Mouse (Mus musculus) kidney, embryonic 14.5 days (tissue): ENCODE data around the gene Ube2d3. TPM values are rescaled to one million over a fixed set of nuclear protein-coding genes. Genes with fewer than 3 reads are reported as not detected.
"Not testable (repeated sequence)": the region's sequence is repeated elsewhere in the genome, so short reads cannot be mapped to it uniquely, and the experiment has no call there.

ENCODE experiments used
- ATAC-seq: fragments of 200-750 bp; cut with Nextera tagmentation; 2 replicates; pipeline ENCODE4 v1.8.0; 2017; ENCODE audit warnings: moderate number of reproducible peaks, mild to moderate bottlenecking, moderate TSS enrichment, moderate library complexity; ENCODE audit not compliant: low FRiP score, low TSS enrichment
- H3K27ac ChIP-seq: fragments of 300-500 bp; sonication (generic); 2 replicates; pipeline ENCODE4 v1.5.1; 2014; ENCODE audit warnings: low read depth, mild to moderate bottlenecking, low read length, moderate library complexity, mixed read lengths
- H3K27me3 ChIP-seq: fragments of 300-500 bp; sonication (generic); 2 replicates; pipeline ENCODE4 v1.6.1; 2014; ENCODE audit warnings: mild to moderate bottlenecking, low read length; ENCODE audit not compliant: control insufficient read depth, insufficient read depth
- H3K36me3 ChIP-seq: fragments of 300-500 bp; sonication (generic); 2 replicates; pipeline ENCODE4 v1.6.1; 2014; ENCODE audit warnings: low read length, mixed read lengths; ENCODE audit not compliant: control insufficient read depth, insufficient read depth
- H3K4me1 ChIP-seq: fragments of 300-500 bp; sonication (generic); 2 replicates; pipeline ENCODE4 v1.6.1; 2014; ENCODE audit warnings: low read length, mixed read lengths; ENCODE audit not compliant: control insufficient read depth, insufficient read depth
- H3K4me2 ChIP-seq: fragments of 300-500 bp; sonication (generic); replicated peaks from 2 replicates; pipeline ENCODE4 v1.6.1; 2014; ENCODE audit warnings: low read depth, mild to moderate bottlenecking, low read length
- H3K4me3 ChIP-seq: fragments of 300-500 bp; sonication (generic); 2 replicates; pipeline ENCODE4 v1.5.1; 2014; ENCODE audit warnings: mild to moderate bottlenecking, low read length
- H3K9ac ChIP-seq: fragments of 300-500 bp; sonication (generic); 2 replicates; pipeline ENCODE4 v1.6.1; 2014; ENCODE audit warnings: low read depth, mild to moderate bottlenecking, low read length, moderate library complexity
- H3K9me3 ChIP-seq: fragments of 300-500 bp; sonication (generic); 2 replicates; pipeline ENCODE4 v1.6.1; 2016; ENCODE audit warnings: low read length; ENCODE audit not compliant: control insufficient read depth
- WGBS: fragments of 180-500 bp; shearing (Covaris S2); extraction: QIAGEN DNeasy Blood & Tissue Kit; methylation state at CpG from one replicate; pipeline ENCODE4 v1.1.7; 2014; 5-methylcytosine and 5-hydroxymethylcytosine counted together
- polyA plus RNA-seq: library from polyadenylated mRNA; unstranded; fragments of >200 nt; fragmentation: Nextera tagmentation; extraction: Ambion mirVana; gene quantifications from 2 replicates; pipeline ENCODE4 v1.2.1, GENCODE M21; 2014

Ube2d3 gene
- polyA plus RNA-seq, 1 experiment from 2014 or later, result 612 TPM

GRCm38 (mm10) chr3:135444930-135445329, 7.0 kb downstream of the Ube2d3 start:
- ATAC-seq, result no peak
- Histone ChIP-seq H3K4me1 (peaks cover 6% of the 10 kb centered on the region), H3K4me2 (no peak overlapping the region), H3K27me3 (no peaks in the 10 kb centered on the region), H3K9me3 (no peaks in the 10 kb centered on the region), H3K9ac (no peak overlapping the region), H3K4me3 (no peak overlapping the region), H3K27ac (no peak overlapping the region), H3K36me3 (peaks cover 44% of the 10 kb centered on the region)

DNA sequence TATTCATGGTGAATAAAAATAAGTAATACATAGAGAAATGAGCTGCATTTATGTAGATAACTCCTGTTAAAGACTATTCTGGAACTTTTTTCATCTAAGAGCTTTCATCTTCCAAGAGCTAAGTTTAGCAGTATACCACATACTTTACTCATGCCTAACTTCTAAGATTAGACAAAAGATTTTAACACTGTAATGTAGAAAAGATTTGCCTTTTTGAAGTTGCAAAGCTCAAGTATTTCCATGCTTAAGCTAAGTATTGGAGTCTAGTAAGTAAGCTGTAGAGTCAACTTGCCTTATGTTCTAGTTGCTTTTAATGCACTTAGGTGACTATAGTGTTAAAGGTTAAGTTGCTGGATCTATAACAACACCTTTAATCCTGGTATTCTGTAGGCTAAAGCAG, 21.0 kb downstream of the Ube2d3 start:
- Histone ChIP-seq H3K9me3 (no peaks in the 10 kb centered on the region), H3K9ac (no peak overlapping the region), H3K27ac (no peak overlapping the region), H3K36me3 (peaks cover 79% of the 10 kb centered on the region), H3K4me3 (no peak overlapping the region), H3K4me2 (no peak overlapping the region), H3K4me1 (no peaks in the 10 kb centered on the region), H3K27me3 (no peaks in the 10 kb centered on the region)
- no peak for ATAC-seq

DNA sequence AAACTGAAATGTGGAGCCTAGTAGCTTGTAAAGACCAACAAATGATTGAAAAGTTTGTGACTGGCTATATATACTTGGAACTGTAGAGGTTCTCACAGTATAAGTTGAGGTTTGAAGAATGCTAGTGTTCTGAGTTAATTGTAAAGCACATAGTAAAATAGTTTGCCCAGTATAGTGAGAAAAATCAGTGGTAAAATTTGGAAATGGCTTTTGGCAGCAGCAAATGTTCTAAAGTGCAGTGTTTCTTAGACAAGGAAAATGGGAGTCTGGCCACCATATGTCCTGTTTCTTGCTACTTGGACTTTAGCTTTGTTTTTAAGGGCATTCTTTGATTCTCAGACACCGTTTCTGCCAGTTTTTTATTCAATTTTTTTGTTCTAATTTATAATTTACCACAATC, 30.5 kb downstream of the Ube2d3 start:
- 90% methylated on average over 1 of the region's 1 CpGs for WGBS
- no peak overlapping the region for H3K4me3 ChIP-seq
- no peaks in the 10 kb centered on the region for H3K9me3 ChIP-seq
- H3K9ac ChIP-seq, result no peak overlapping the region
- no peak overlapping the region for H3K27ac ChIP-seq
- no peak overlapping the region for H3K4me2 ChIP-seq
- no peak for ATAC-seq
- H3K4me1 ChIP-seq, result no peaks in the 10 kb centered on the region
- H3K36me3 ChIP-seq, result peaks cover 27% of the 10 kb centered on the region; the same call in 1 of the 2 replicates
- no peaks in the 10 kb centered on the region for H3K27me3 ChIP-seq

DNA sequence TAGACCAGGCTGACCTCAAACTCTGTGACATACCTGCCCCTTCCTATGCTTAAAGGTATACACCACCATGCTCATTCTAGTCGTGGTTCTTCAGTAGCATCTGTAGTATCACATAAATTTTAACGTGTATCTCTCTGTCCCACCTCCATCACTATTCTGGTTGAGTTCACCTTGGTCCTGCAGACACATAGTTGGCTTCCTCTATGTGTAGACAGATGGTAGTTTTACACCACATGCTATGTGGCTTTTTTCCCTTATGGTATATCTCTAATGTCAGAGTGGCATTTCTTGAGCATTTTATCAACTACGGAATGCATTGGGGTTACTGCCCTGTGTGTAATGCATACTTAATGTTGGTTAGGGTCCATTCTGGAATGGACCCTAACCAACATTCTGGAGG, 31.2 kb downstream of the Ube2d3 start:
- no peak overlapping the region for H3K4me3 ChIP-seq
- H3K9me3 ChIP-seq, result no peaks in the 10 kb centered on the region
- H3K36me3 ChIP-seq, result peaks cover 22% of the 10 kb centered on the region; the same call in 1 of the 2 replicates
- 56% methylated on average over 3 of the region's 3 CpGs for WGBS
- no peak overlapping the region for H3K4me2 ChIP-seq
- no peaks in the 10 kb centered on the region for H3K27me3 ChIP-seq
- no peak overlapping the region for H3K9ac ChIP-seq
- 0 out of 2 replicates have a peak, but pooled peaks have one; percentile 22 for ATAC-seq
- H3K4me1 ChIP-seq, result no peaks in the 10 kb centered on the region
- no peak overlapping the region for H3K27ac ChIP-seq

- ATAC-seq, result peak; percentile 70; the same call in 1 of the 2 replicates
- no peaks in the 10 kb centered on the region for H3K27me3 ChIP-seq
- H3K9me3 ChIP-seq, result no peaks in the 10 kb centered on the region
- H3K36me3 ChIP-seq, result peaks cover 14% of the 10 kb centered on the region; the same call in 1 of the 2 replicates
- no peaks in the 10 kb centered on the region for H3K4me1 ChIP-seq
- H3K9ac ChIP-seq, result no peak overlapping the region
- H3K4me3 ChIP-seq, result no peak overlapping the region
- H3K4me2 ChIP-seq, result no peak overlapping the region
- H3K27ac ChIP-seq, result no peak overlapping the region; the same call in 1 of the 2 replicates
- WGBS, result 54% methylated on average over 4 of the region's 4 CpGs
Measured at GRCm38 (mm10) chr3:135469974-135470373, 32.0 kb downstream of the Ube2d3 start.

DNA sequence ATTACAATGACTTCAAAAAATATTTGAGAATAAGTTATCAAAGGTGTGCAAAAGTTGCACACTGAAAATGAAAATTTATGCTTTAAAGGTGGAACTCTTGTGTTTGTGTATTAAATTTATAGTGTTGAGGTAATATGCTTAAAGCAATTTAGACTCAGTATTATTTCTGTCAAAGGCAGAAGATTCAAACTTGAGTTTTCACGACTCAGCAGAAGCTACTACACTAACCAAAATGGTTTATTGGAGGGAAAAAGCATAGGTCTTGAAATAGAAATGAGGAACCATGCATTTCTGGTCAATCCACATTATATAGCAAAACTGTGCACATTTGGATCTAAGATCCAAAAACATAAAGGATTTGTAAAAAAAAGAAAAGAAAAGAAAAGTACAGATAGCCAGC, 32.9 kb downstream of the Ube2d3 start:
- Histone ChIP-seq H3K9ac (no peak overlapping the region), H3K27me3 (no peaks in the 10 kb centered on the region), H3K4me1 (no peaks in the 10 kb centered on the region), H3K4me3 (no peak overlapping the region), H3K36me3 (peaks cover 14% of the 10 kb centered on the region; the same call in 1 of the 2 replicates), H3K4me2 (no peak overlapping the region), H3K27ac (no peak overlapping the region), H3K9me3 (no peaks in the 10 kb centered on the region)
- 68% methylated on average over 1 of the region's 1 CpGs for WGBS
- no peak for ATAC-seq

GRCm38 (mm10) chr3:135475025-135475424, 37.1 kb downstream of the Ube2d3 start:
- no peaks in the 10 kb centered on the region for H3K36me3 ChIP-seq
- H3K9ac ChIP-seq, result no peak overlapping the region
- H3K4me3 ChIP-seq, result no peak overlapping the region
- no peak overlapping the region for H3K27ac ChIP-seq
- no peak overlapping the region for H3K4me2 ChIP-seq
- 86% methylated on average over 8 of the region's 8 CpGs for WGBS
- no peaks in the 10 kb centered on the region for H3K27me3 ChIP-seq
- H3K9me3 ChIP-seq, result no peaks in the 10 kb centered on the region
- no peaks in the 10 kb centered on the region for H3K4me1 ChIP-seq
- no peak for ATAC-seq

DNA sequence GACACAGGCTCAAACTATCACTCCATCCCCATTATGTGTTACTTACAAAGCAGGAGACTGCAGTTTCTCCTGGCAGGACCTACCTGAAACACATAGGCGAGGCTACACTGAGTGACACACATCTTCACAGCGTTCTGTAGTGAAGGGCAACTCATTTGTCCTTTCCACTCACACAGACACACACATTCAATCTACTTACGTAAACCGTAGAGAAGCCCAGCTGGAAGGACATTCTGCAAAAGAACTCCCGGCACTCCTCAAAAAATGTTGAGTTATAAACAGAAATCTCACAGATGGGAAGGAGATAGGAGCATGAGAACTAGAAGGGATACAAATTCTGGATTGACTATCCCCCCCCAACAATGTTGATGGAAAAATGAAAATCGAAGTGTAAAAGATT, 38.3 kb downstream of the Ube2d3 start:
- 84% methylated on average over 6 of the region's 6 CpGs for WGBS
- Histone ChIP-seq H3K4me1 (no peaks in the 10 kb centered on the region), H3K4me2 (no peak overlapping the region), H3K27me3 (no peaks in the 10 kb centered on the region), H3K27ac (no peak overlapping the region), H3K9me3 (no peaks in the 10 kb centered on the region), H3K36me3 (no peaks in the 10 kb centered on the region), H3K4me3 (no peak overlapping the region), H3K9ac (no peak overlapping the region)
- no peak for ATAC-seq

DNA sequence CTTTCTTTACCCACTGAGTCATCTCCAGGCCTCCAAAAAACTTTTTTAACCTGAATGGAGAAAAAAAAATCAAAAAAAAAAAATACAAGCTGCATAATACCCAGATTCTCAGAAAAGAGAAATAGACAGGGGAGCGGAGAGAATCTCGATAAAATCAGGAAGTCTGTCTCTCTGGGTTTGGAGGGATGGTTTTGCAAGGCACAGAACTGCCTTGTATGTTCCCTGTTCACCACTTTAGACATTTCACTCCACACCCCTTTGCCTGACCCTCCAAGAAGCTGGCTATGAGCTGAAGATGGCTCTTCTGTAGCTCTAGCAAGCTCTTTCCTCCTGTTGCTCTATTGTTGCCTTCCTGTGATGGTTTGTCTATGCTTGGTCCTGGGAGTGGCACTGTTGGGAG, 39.0 kb downstream of the Ube2d3 start:
- Histone ChIP-seq H3K36me3 (no peaks in the 10 kb centered on the region), H3K9me3 (no peaks in the 10 kb centered on the region), H3K4me2 (no peak overlapping the region), H3K27me3 (no peaks in the 10 kb centered on the region), H3K4me1 (no peaks in the 10 kb centered on the region), H3K27ac (no peak overlapping the region), H3K9ac (no peak overlapping the region), H3K4me3 (no peak overlapping the region)
- ATAC-seq, result no peak
- WGBS, result 89% methylated on average over 2 of the region's 2 CpGs

DNA sequence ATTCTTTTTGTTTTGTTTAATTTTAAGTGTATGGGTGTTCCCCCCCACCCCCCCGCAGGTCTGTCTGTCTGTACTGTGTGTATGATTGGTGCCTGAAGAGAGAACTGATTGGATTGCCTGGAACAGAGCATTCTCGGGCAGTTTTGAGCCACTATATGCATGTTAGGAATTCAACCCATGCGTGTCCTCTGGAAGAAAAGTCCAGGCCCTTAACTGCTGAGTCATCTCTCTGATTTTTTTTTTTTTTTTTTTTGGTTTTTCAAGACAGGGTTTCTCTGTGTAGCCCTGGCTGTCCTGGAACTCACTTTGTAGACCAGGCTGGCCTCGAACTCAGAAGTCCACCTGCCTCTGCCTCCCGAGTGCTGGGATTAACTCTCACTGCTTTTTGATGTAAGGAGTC, 41.1 kb downstream of the Ube2d3 start:
- H3K36me3 ChIP-seq, H3K4me3 ChIP-seq, H3K9me3 ChIP-seq, H3K27ac ChIP-seq, H3K4me1 ChIP-seq, H3K9ac ChIP-seq, H3K4me2 ChIP-seq, H3K27me3 ChIP-seq, ATAC-seq: not testable (repeated sequence)
- WGBS, result 88% methylated on average over 5 of the region's 5 CpGs
